Mouse (Mus musculus): ENCODE results near the gene Osbpl2. TPM values are rescaled to one million over a fixed set of nuclear protein-coding genes. Genes with fewer than 3 reads are reported as not detected.

The Osbpl2 gene
- polyA plus RNA-seq, 1 experiment from 2014 or later, result 33.0 TPM

DNA sequence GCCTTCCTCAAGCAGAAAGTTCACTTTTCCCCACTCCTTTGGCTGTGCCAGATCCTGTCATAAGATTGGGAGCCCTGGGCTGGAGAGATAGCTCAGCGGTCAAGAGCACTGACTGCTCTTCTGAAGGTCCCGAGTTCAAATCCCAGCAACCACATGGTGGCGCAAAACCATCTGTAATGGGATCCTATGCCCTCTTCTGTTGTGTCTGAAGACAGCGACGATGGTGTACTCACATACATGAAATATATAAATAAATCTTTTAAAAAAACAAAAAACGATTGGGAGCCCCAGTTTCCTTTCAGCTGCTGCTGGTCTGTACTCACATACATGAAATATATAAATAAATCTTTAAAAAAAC, 65.6 kb downstream of the Osbpl2 start:
- no peak overlapping the region for H3K4me3 ChIP-seq (ENCODE audit: low read depth, low read length)
- DNase-seq (ENCODE audit: low spot score), result no peak
- no peak overlapping the region for H3K27ac ChIP-seq (replicated peaks; ENCODE audit: low read depth, low read length)
- H3K4me1 ChIP-seq (ENCODE audit: control insufficient read depth, insufficient read depth, low read length), result no peaks in the 10 kb centered on the region
- H3K36me3 ChIP-seq (replicated peaks; ENCODE audit: control insufficient read depth, insufficient read depth, low read depth, low read length), result no peaks in the 10 kb centered on the region
- no peaks in the 10 kb centered on the region for H3K27me3 ChIP-seq (ENCODE audit: control insufficient read depth, insufficient read depth, low read length)
- no peak overlapping the region for H3K4me2 ChIP-seq (ENCODE audit: low read depth, low read length)
- WGBS, result 90% methylated on average over 6 of the region's 6 CpGs
- H3K9ac ChIP-seq (replicated peaks; ENCODE audit: low read length), result no peak overlapping the region
- ATAC-seq (replicated peaks; ENCODE audit: insufficient number of reproducible peaks, low FRiP score, low TSS enrichment, low read depth), result no peak
- H3K9me3 ChIP-seq (replicated peaks; ENCODE audit: control insufficient read depth, low read length), result no peaks in the 10 kb centered on the region

DNA sequence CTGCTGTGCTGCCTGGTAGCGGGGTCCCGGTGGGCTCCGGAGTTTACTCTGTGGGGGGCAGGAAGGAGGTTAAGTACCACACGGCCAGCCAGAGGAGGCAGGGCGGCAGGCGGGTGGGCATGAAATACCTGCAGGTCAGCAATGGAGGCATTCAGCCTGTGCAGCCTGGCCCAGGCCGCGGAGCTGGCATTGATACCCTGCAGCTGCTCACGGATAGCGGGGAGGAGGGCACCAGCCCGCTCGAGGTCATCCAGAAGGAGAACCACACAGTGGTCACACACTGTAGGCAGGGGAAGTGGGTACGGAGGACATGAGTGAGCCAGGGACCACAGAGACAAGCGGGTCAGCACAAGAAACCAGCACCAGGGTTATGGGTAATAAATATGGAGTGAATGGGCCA, 66.6 kb downstream of the Osbpl2 start:
- WGBS, result 89% methylated on average over 14 of the region's 14 CpGs

DNA sequence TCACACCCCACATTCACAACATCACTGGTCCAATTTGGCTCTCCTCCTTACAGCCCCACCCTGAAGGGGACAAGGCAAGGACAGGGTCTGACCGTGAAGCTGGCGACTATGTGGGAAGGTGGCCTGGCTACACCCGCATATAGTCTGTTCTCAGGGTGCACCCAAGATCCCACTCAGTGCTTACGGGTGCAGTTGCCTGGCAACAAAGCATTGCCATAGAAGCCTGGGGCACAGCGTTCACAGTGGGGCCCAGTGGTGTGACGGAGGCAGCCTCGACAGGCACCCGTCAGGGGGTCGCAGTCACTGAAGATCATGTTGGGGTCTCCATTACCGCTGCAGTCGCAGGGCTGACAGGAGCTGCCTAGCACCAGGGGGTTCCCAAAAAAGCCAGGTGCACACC, 68.3 kb downstream of the Osbpl2 start:
- H3K4me3 ChIP-seq (ENCODE audit: low read depth, low read length), result no peak overlapping the region
- no peaks in the 10 kb centered on the region for H3K9me3 ChIP-seq (replicated peaks; ENCODE audit: control insufficient read depth, low read length)
- DNase-seq (ENCODE audit: low spot score) (no peak), ATAC-seq (replicated peaks; ENCODE audit: insufficient number of reproducible peaks, low FRiP score, low TSS enrichment, low read depth) (no peak)
- no peaks in the 10 kb centered on the region for H3K4me1 ChIP-seq (ENCODE audit: control insufficient read depth, insufficient read depth, low read length)
- no peaks in the 10 kb centered on the region for H3K36me3 ChIP-seq (replicated peaks; ENCODE audit: control insufficient read depth, insufficient read depth, low read depth, low read length)
- WGBS, result 88% methylated on average over 11 of the region's 11 CpGs
- H3K4me2 ChIP-seq (ENCODE audit: low read depth, low read length), result no peak overlapping the region
- H3K27ac ChIP-seq (replicated peaks; ENCODE audit: low read depth, low read length), result no peak overlapping the region
- no peaks in the 10 kb centered on the region for H3K27me3 ChIP-seq (ENCODE audit: control insufficient read depth, insufficient read depth, low read length)
- no peak overlapping the region for H3K9ac ChIP-seq (replicated peaks; ENCODE audit: low read length)

More for the DNA sequence above, 66.6 kb downstream of the Osbpl2 start:
- Histone ChIP-seq H3K27me3 (ENCODE audit: control insufficient read depth, insufficient read depth, low read length) (no peaks in the 10 kb centered on the region), H3K9ac (replicated peaks; ENCODE audit: low read length) (no peak overlapping the region), H3K4me3 (ENCODE audit: low read depth, low read length) (no peak overlapping the region), H3K9me3 (replicated peaks; ENCODE audit: control insufficient read depth, low read length) (no peaks in the 10 kb centered on the region), H3K27ac (replicated peaks; ENCODE audit: low read depth, low read length) (no peak overlapping the region), H3K4me2 (ENCODE audit: low read depth, low read length) (no peak overlapping the region), H3K36me3 (replicated peaks; ENCODE audit: control insufficient read depth, insufficient read depth, low read depth, low read length) (no peaks in the 10 kb centered on the region), H3K4me1 (ENCODE audit: control insufficient read depth, insufficient read depth, low read length) (no peaks in the 10 kb centered on the region)
- ATAC-seq (replicated peaks; ENCODE audit: insufficient number of reproducible peaks, low FRiP score, low TSS enrichment, low read depth) (no peak), DNase-seq (ENCODE audit: low spot score) (no peak)

DNA sequence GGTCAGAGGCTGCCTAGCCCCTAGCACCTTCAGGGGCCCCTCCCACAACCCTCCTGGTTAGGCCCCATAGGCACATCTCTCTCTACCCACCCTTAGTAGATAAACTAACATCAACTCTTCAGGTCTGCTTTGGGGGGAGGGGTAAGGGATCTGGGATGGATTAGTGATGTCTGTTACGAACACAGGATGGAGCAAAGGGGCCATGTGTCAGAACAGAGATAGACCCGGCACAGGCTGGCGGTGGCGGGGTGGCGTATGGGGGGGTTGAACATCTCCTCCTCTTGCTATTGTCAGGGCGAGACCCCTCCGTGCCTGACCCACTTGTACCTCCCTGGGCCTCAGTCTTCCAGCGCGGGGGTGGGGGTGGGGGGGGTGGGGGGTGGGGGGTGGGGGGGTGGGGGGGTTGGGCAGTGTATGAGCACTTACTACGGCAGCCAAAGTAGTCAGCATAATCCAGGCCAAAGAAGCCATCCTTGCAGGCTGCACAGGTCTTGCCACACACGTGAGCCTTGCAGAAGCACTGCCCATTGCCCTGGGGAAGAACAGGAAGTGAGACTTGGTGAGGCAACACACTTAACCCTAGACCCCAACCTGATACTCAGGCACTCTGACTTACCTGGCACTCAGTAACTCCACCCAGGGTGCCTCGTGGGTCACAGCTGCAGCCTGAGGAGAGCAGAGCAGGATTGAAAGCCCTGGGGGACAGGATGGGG, 77.7 kb downstream of the Osbpl2 start:
- Histone ChIP-seq H3K36me3 (replicated peaks; ENCODE audit: control insufficient read depth, insufficient read depth, low read depth, low read length) (no peaks in the 10 kb centered on the region), H3K9me3 (replicated peaks; ENCODE audit: control insufficient read depth, low read length) (no peaks in the 10 kb centered on the region), H3K9ac (replicated peaks; ENCODE audit: low read length) (no peak overlapping the region), H3K4me1 (ENCODE audit: control insufficient read depth, insufficient read depth, low read length) (no peaks in the 10 kb centered on the region; the same call in 1 of the 2 replicates), H3K4me3 (ENCODE audit: low read depth, low read length) (no peak overlapping the region), H3K4me2 (ENCODE audit: low read depth, low read length) (no peak overlapping the region), H3K27ac (replicated peaks; ENCODE audit: low read depth, low read length) (no peak overlapping the region), H3K27me3 (ENCODE audit: control insufficient read depth, insufficient read depth, low read length) (no peaks in the 10 kb centered on the region)
- WGBS, result 66% methylated on average over 9 of the region's 12 CpGs
- DNase-seq (ENCODE audit: low spot score) (peak; percentile 9), ATAC-seq (replicated peaks; ENCODE audit: insufficient number of reproducible peaks, low FRiP score, low TSS enrichment, low read depth) (no peak)

DNA sequence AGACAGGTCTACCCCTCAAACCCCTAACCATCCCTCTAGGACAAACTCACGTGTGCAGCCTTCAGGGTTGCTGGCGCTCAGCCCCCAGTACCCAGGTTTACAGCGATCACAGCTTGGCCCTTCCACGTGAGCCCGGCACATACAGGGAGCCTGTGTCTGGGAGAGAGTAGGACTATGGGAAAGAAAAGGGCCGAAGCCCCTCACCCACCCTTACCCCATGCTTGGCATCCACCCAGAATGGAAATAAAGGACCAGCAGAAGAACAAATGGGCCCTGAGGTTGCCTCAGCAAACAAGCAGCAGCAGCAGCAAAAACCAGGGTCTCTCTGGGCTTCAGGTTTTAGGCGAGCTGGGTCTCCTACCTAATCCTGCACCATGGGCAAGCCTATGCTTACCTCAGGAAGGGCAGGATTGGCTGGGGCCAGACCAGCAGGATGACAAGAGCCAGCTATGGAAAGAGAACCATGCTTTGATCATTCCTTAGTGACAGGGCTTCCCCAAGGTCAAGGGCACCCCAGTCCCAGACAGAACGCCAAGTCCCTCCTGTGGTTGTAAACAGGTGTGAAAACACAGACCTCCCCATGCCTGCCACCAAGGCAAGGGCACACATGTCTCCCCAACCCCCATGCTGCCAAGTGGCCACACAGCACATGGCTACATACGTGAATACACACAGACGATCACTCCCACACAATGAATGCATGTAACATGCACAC, 78.4 kb downstream of the Osbpl2 start:
- no peak overlapping the region for H3K9ac ChIP-seq (replicated peaks; ENCODE audit: low read length)
- no peaks in the 10 kb centered on the region for H3K9me3 ChIP-seq (replicated peaks; ENCODE audit: control insufficient read depth, low read length)
- H3K27ac ChIP-seq (replicated peaks; ENCODE audit: low read depth, low read length), result no peak overlapping the region
- no peak overlapping the region for H3K4me3 ChIP-seq (ENCODE audit: low read depth, low read length)
- DNase-seq (ENCODE audit: low spot score) (no peak), ATAC-seq (replicated peaks; ENCODE audit: insufficient number of reproducible peaks, low FRiP score, low TSS enrichment, low read depth) (no peak)
- no peak overlapping the region for H3K4me2 ChIP-seq (ENCODE audit: low read depth, low read length)
- H3K36me3 ChIP-seq (replicated peaks; ENCODE audit: control insufficient read depth, insufficient read depth, low read depth, low read length), result no peaks in the 10 kb centered on the region
- WGBS, result 88% methylated on average over 10 of the region's 10 CpGs
- no peaks in the 10 kb centered on the region; the same call in 1 of the 2 replicates for H3K4me1 ChIP-seq (ENCODE audit: control insufficient read depth, insufficient read depth, low read length)
- no peaks in the 10 kb centered on the region for H3K27me3 ChIP-seq (ENCODE audit: control insufficient read depth, insufficient read depth, low read length)

DNA sequence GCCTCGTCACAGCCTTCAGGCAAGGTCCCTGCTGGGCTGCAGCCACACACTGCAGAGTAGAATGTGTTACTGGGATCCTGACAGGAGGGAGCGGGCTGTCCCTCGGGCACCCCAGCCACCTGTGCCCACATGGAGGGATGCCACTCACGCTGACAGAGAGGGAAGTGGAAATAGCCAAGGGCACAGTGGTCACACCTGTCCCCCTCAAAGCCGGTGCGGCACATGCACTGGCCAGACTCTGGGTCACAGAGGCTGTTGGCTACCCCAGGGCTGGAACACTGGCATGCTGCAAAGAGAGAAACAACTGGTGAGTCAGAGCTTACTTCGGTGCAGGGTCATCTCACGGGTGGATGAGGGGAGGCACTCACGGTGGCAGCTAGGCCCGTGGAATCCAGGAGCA, 79.7 kb downstream of the Osbpl2 start:
- WGBS, result 93% methylated on average over 10 of the region's 10 CpGs
- H3K27me3 ChIP-seq (ENCODE audit: control insufficient read depth, insufficient read depth, low read length), result no peaks in the 10 kb centered on the region
- H3K36me3 ChIP-seq (replicated peaks; ENCODE audit: control insufficient read depth, insufficient read depth, low read depth, low read length), result no peaks in the 10 kb centered on the region
- H3K27ac ChIP-seq (replicated peaks; ENCODE audit: low read depth, low read length), result no peak overlapping the region
- no peaks in the 10 kb centered on the region; the same call in 1 of the 2 replicates for H3K4me1 ChIP-seq (ENCODE audit: control insufficient read depth, insufficient read depth, low read length)
- H3K4me2 ChIP-seq (ENCODE audit: low read depth, low read length), result no peak overlapping the region
- H3K4me3 ChIP-seq (ENCODE audit: low read depth, low read length), result no peak overlapping the region
- no peak for ATAC-seq (replicated peaks; ENCODE audit: insufficient number of reproducible peaks, low FRiP score, low TSS enrichment, low read depth)
- DNase-seq (ENCODE audit: low spot score), result no peak
- no peaks in the 10 kb centered on the region for H3K9me3 ChIP-seq (replicated peaks; ENCODE audit: control insufficient read depth, low read length)
- H3K9ac ChIP-seq (replicated peaks; ENCODE audit: low read length), result no peak overlapping the region

DNA sequence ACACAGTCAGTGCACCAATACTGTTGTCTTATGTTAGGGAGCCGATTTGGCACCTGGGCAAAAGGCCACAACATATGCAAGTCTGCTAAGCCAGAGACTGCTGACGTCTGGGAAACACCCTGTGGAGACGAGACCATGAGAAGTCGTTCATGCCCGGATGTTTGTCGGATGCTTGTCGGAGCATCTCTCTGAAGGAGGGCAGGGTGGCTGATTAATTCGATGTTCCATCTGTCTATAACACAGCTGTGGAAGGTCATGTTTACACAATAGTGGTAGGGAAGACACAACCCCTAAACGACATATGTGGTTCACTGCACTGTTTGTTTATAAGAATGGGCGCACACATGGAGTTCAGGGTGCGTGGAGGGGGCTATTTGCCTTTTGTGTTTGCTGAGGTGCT, 81.6 kb downstream of the Osbpl2 start:
- no peak overlapping the region for H3K9ac ChIP-seq (replicated peaks; ENCODE audit: low read length)
- 70% methylated on average over 11 of the region's 11 CpGs for WGBS
- H3K9me3 ChIP-seq (replicated peaks; ENCODE audit: control insufficient read depth, low read length), result no peaks in the 10 kb centered on the region
- H3K27me3 ChIP-seq (ENCODE audit: control insufficient read depth, insufficient read depth, low read length), result no peaks in the 10 kb centered on the region
- no peak overlapping the region for H3K27ac ChIP-seq (replicated peaks; ENCODE audit: low read depth, low read length)
- DNase-seq (ENCODE audit: low spot score) (no peak), ATAC-seq (replicated peaks; ENCODE audit: insufficient number of reproducible peaks, low FRiP score, low TSS enrichment, low read depth) (no peak)
- H3K36me3 ChIP-seq (replicated peaks; ENCODE audit: control insufficient read depth, insufficient read depth, low read depth, low read length), result no peaks in the 10 kb centered on the region
- no peak overlapping the region for H3K4me3 ChIP-seq (ENCODE audit: low read depth, low read length)
- no peaks in the 10 kb centered on the region; the same call in 1 of the 2 replicates for H3K4me1 ChIP-seq (ENCODE audit: control insufficient read depth, insufficient read depth, low read length)
- no peak overlapping the region for H3K4me2 ChIP-seq (ENCODE audit: low read depth, low read length)

DNA sequence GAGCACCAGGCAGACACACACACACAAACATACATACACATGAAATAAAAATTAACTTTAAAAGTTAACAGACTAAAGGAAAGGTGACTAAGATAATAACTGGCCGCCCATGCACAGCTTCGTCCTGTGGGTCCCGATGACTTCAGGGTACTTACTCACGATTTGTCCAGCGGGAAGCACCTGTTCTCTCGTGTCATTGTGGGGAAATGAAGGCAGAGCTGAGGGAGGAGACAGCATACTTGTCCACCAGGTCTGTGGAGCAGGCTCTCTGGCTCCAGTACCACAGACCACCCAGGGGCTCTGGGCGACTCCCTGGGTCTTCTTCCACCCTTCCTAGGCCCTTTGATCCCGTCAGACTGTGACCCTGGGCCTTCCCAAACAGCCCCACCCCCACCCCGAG, 82.2 kb downstream of the Osbpl2 start:
- WGBS, result 74% methylated on average over 9 of the region's 9 CpGs
- Histone ChIP-seq H3K27me3 (ENCODE audit: control insufficient read depth, insufficient read depth, low read length) (no peaks in the 10 kb centered on the region), H3K36me3 (replicated peaks; ENCODE audit: control insufficient read depth, insufficient read depth, low read depth, low read length) (no peaks in the 10 kb centered on the region), H3K9ac (replicated peaks; ENCODE audit: low read length) (no peak overlapping the region), H3K4me2 (ENCODE audit: low read depth, low read length) (no peak overlapping the region), H3K27ac (replicated peaks; ENCODE audit: low read depth, low read length) (no peak overlapping the region), H3K9me3 (replicated peaks; ENCODE audit: control insufficient read depth, low read length) (no peaks in the 10 kb centered on the region), H3K4me3 (ENCODE audit: low read depth, low read length) (no peak overlapping the region), H3K4me1 (ENCODE audit: control insufficient read depth, insufficient read depth, low read length) (no peaks in the 10 kb centered on the region; the same call in 1 of the 2 replicates)
- DNase-seq (ENCODE audit: low spot score), result no peak
- no peak for ATAC-seq (replicated peaks; ENCODE audit: insufficient number of reproducible peaks, low FRiP score, low TSS enrichment, low read depth)

Data from embryonic facial prominence, embryonic 11.5 days (tissue).